ENCODE assay signal across 7 mouse cellular contexts in genomic region chr2:160601805-160602204, GRCm38 (mm10). TPM values are rescaled to one million over a fixed set of nuclear protein-coding genes. Genes with fewer than 3 reads are reported as not detected.
DNase-seq lines count a peak whose midpoint lies in the region; ATAC-seq and TF ChIP-seq lines count a peak whose summit lies in the region.

No protein-coding gene starts in this region.

- H3K9me3 ChIP-seq in kidney, embryonic 14.5 days (ENCODE audit: control insufficient read depth, low read length) = no peaks in the 10 kb centered on the region
- H3K9me3 ChIP-seq in G1E (replicated peaks) = no peaks in the 10 kb centered on the region
- no peaks in the 10 kb centered on the region for H3K9me3 ChIP-seq in liver, postnatal 0 days (ENCODE audit: low read length)

- H3K27me3 ChIP-seq in kidney, adult 2 months (replicated peaks; ENCODE audit: control insufficient read depth, insufficient read depth, low read length) = no peaks in the 10 kb centered on the region
- no peaks in the 10 kb centered on the region for H3K27me3 ChIP-seq in kidney, embryonic 14.5 days (ENCODE audit: control insufficient read depth, insufficient read depth, low read length)
- peaks cover 3% of the 10 kb centered on the region for H3K27me3 ChIP-seq in G1E (ENCODE audit: insufficient read depth, low read length)
- H3K27me3 ChIP-seq in liver, postnatal 0 days (ENCODE audit: insufficient read depth, low read length) = no peaks in the 10 kb centered on the region

- H3K36me3 ChIP-seq in kidney, adult 2 months (ENCODE audit: control insufficient read depth, insufficient read depth, low read length) = no peaks in the 10 kb centered on the region
- no peaks in the 10 kb centered on the region for H3K36me3 ChIP-seq in kidney, embryonic 14.5 days (ENCODE audit: control insufficient read depth, insufficient read depth, low read length)
- no peaks in the 10 kb centered on the region for H3K36me3 ChIP-seq in G1E (replicated peaks)
- no peaks in the 10 kb centered on the region for H3K36me3 ChIP-seq in liver, postnatal 0 days (replicated peaks; ENCODE audit: insufficient read depth, low read length)

- H3K4me3 ChIP-seq in kidney, adult 2 months (ENCODE audit: insufficient read depth, low read depth, low read length) = no peak overlapping the region
- no peak overlapping the region for H3K4me3 ChIP-seq in kidney, embryonic 14.5 days (ENCODE audit: low read length)
- H3K4me3 ChIP-seq in G1E (ENCODE audit: low read depth, low read length) = no peak overlapping the region
- H3K4me3 ChIP-seq in liver, postnatal 0 days (ENCODE audit: low read depth, low read length) = no peak overlapping the region

- no peak overlapping the region for H3K4me2 ChIP-seq in kidney, embryonic 14.5 days (replicated peaks; ENCODE audit: low read depth, low read length)
- H3K4me2 ChIP-seq in liver, postnatal 0 days (ENCODE audit: low read depth, low read length) = no peak overlapping the region

- no peak for ATAC-seq in kidney, embryonic 14.5 days (ENCODE audit: low FRiP score, low TSS enrichment)
- ATAC-seq in G1E (ENCODE audit: extremely low read depth, insufficient number of reproducible peaks, low FRiP score, poor library complexity, severe bottlenecking) = no peak
- no peak for ATAC-seq in liver, postnatal 0 days

- 43% methylated on average over 1 of the region's 1 CpGs for WGBS in kidney, adult 2 months
- 56% methylated on average over 1 of the region's 1 CpGs for WGBS in kidney, embryonic 14.5 days
- 24% methylated on average over 1 of the region's 1 CpGs for WGBS in liver, postnatal 0 days (ENCODE audit: insufficient replicate concordance)

- no peaks in the 10 kb centered on the region for H3K4me1 ChIP-seq in kidney, adult 2 months (ENCODE audit: control insufficient read depth, insufficient read depth, low read length)
- no peaks in the 10 kb centered on the region for H3K4me1 ChIP-seq in kidney, embryonic 14.5 days (ENCODE audit: control insufficient read depth, insufficient read depth, low read length)
- peaks cover 29% of the 10 kb centered on the region for H3K4me1 ChIP-seq in G1E (ENCODE audit: insufficient read depth, low read depth, low read length)
- H3K4me1 ChIP-seq in liver, postnatal 0 days (ENCODE audit: insufficient read depth) = peaks cover 23% of the 10 kb centered on the region

- H3K9ac ChIP-seq in kidney, embryonic 14.5 days (ENCODE audit: low read depth, low read length) = no peak overlapping the region
- no peak overlapping the region for H3K9ac ChIP-seq in liver, postnatal 0 days (replicated peaks)

- no peak for TF ChIP-seq EP300 in liver, postnatal 0 days (IDR thresholded peaks at IDR 0.05; ENCODE audit: low read depth)

- TF ChIP-seq CTCF in kidney, adult 2 months (conservative IDR thresholded peaks at IDR 0.05; ENCODE audit: insufficient read depth, insufficient read length, low read depth, low read length) = peak; percentile 66
- peak; percentile 72 for TF ChIP-seq CTCF in G1E (IDR thresholded peaks at IDR 0.05; ENCODE audit: low read depth, low read length)
- peak; percentile 86 for TF ChIP-seq CTCF in liver, postnatal 0 days (IDR thresholded peaks at IDR 0.05; ENCODE audit: low read depth)

- no peak overlapping the region for H3K27ac ChIP-seq in kidney, adult 2 months (ENCODE audit: insufficient read depth, low read depth, low read length)
- no peak overlapping the region for H3K27ac ChIP-seq in kidney, embryonic 14.5 days (ENCODE audit: low read depth, low read length)
- no peak overlapping the region for H3K27ac ChIP-seq in liver, postnatal 0 days (ENCODE audit: low read depth)

- no peak for TF ChIP-seq POLR2A in kidney, adult 2 months (IDR thresholded peaks at IDR 0.05; ENCODE audit: low read depth, low read length)

- DNase-seq in kidney, adult 2 months = peak; percentile 36
- peak; percentile 34 for DNase-seq in G1E (ENCODE audit: low spot score)
- DNase-seq in c-Kit-positive CD71-positive TER-119-negative erythroid progenitor cells, embryonic 14.5 days (ENCODE audit: low read depth) = peak; percentile 51
- DNase-seq in liver, postnatal 0 days = peak; percentile 63
- DNase-seq in thymus, postnatal 4 days = peak; percentile 63
- DNase-seq in cerebellum, postnatal 36 days = no peak

RNA-seq across cellular contexts. Expression of gene Top1, which starts 43.9 kb away (rescaled TPM):
- polyA plus RNA-seq in kidney, adult 2 months (2012; rRNA removed) = 7.0 and 9.2 TPM in 2 replicates
- 108 and 120 TPM in 2 replicates for polyA plus RNA-seq in kidney, embryonic 14.5 days (2014; fragmentation: Nextera tagmentation; extraction: Ambion mirVana)
- 184 and 198 TPM in 2 replicates for total RNA-seq in G1E (2014; fragmentation: Nextera tagmentation)
- total RNA-seq in G1E (2017) = 114 and 136 TPM in 2 replicates
- polyA plus RNA-seq in G1E (2012) = 95.8 and 113 TPM in 2 replicates
- polyA plus RNA-seq in liver, postnatal 0 days (2015; fragmentation: Nextera tagmentation; extraction: Ambion mirVana) = 30.1 and 30.5 TPM in 2 replicates

Comparison
In these comparisons a context has a peak if more than half of its experiments do, and no peak if none do; other contexts are left out.
1. DNase-seq: peak in kidney, adult 2 months (single experiment), G1E (single experiment), c-Kit-positive CD71-positive TER-119-negative erythroid progenitor cells, embryonic 14.5 days (single experiment), liver, postnatal 0 days (single experiment) and thymus, postnatal 4 days (single experiment); none in cerebellum, postnatal 36 days (0 of 2).
2. Peak in every context shown above with its lines, with median percentiles within 50 percentile points of each other: CTCF ChIP-seq.